Comparison of ENCODE assay signal across 19 mouse cellular contexts in the genomic region with DNA sequence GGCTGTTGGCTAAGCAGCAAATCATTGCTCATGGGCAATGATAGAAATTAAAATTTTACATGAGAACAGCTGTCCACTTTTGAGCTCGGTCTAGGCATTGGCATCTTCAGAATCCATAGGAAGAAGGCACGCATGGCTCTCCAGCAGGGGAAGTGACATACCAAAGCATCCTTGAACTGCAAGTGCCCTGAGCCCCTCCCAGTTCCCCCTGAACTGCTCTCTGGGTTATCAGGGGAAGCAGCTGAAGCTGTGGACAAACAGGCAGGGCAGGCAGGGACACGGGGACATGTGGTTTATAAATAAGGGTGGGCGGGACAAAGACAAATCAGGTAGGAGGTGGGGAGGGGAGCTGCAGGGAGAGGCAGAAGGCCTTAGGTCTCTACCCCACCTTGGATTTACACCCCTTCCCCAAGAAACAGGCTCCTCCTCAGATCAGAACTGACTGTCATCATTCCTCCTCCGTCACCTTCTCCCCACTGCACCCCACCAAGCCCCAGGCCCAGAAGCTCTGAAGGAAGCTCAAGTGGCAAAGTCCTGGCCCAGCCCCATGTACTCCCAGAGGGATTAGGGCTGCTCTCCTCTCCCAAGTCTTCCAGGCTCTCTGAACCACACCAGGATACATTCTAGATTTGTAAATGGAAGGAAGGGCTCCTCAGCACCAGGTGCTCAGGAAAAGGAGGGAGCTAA. TPM values are rescaled to one million over a fixed set of nuclear protein-coding genes. Genes with fewer than 3 reads are reported as not detected.
DNase-seq lines count a peak whose midpoint lies in the region; ATAC-seq lines count a peak whose summit lies in the region.
"Had no signal": no experiment of that assay in that cellular context is flagged by ENCODE, and none has a peak within 500 bp of the region (broad histone marks: within the 10 kb centered on the region; RNA-seq: fewer than 3 reads in every experiment).

No protein-coding gene starts in this region.

- no peak for ATAC-seq in megakaryocyte, adult 5-6 weeks (ENCODE audit: poor library complexity, severe bottlenecking)
- ATAC-seq: midbrain, embryonic 13.5 days had no signal

- H3K4me1 ChIP-seq in megakaryocyte, embryonic 14.5 days, result peaks cover 73% of the 10 kb centered on the region
- H3K4me1 ChIP-seq: limb, embryonic 13.5 days; midbrain, embryonic 13.5 days had no signal

- H3K4me3 ChIP-seq in megakaryocyte, embryonic 14.5 days (replicated peaks), result peak overlapping the region; percentile 62
- H3K4me3 ChIP-seq: erythroblast, embryonic 14.5 days; heart, embryonic 15.5 days; limb, embryonic 13.5 days; midbrain, embryonic 13.5 days had no signal

- H3K36me3 ChIP-seq in megakaryocyte, embryonic 14.5 days (replicated peaks; ENCODE audit: low read length), result no peaks in the 10 kb centered on the region
- H3K36me3 ChIP-seq: heart, embryonic 15.5 days; limb, embryonic 13.5 days; midbrain, embryonic 13.5 days had no signal

- DNase-seq in gastrocnemius, postnatal 10 days, result peak; percentile 5
- no peak for DNase-seq in gastrocnemius, adult 18-20 months (ENCODE audit: low spot score)
- peak; percentile 37 for DNase-seq in heart, postnatal 4 days
- peak; percentile 30 for DNase-seq in lung, postnatal 36 days
- no peak for DNase-seq in cerebellum, adult 9-10 months
- no peak for DNase-seq in urinary bladder, postnatal 14 days (ENCODE audit: low spot score)
- DNase-seq: adrenal gland, postnatal 10 days; cerebellum, adult 11-12 months; embryo, embryonic 11 days; kidney, postnatal 25 days had no signal

- H3K9me3 ChIP-seq in megakaryocyte, embryonic 14.5 days, result no peaks in the 10 kb centered on the region
- H3K9me3 ChIP-seq: heart, embryonic 15.5 days; limb, embryonic 13.5 days; midbrain, embryonic 13.5 days had no signal

- H3K27me3 ChIP-seq in megakaryocyte, embryonic 14.5 days (replicated peaks), result no peaks in the 10 kb centered on the region
- H3K27me3 ChIP-seq: heart, embryonic 15.5 days; limb, embryonic 13.5 days; midbrain, embryonic 13.5 days had no signal

RNA-seq across cellular contexts. Expression of gene Aqp1, which starts 19.9 kb away (rescaled TPM):
- 100 to 1,000 TPM; 127 to 167 TPM for total RNA-seq in gastrocnemius, postnatal 10 days (2021)
- total RNA-seq in gastrocnemius, adult 18-20 months (2021), result 100 to 1,000 TPM; 212 to 215 TPM
- 2.1 and 4.6 TPM in 2 replicates for polyA plus RNA-seq in megakaryocyte, embryonic 14.5 days (2012; ENCODE audit: insufficient read depth, low replicate concordance)
- 3.6 and 7.2 TPM in 2 replicates for total RNA-seq in megakaryocyte, adult 5-6 weeks (2015)
- total RNA-seq in megakaryocyte, adult 5-6 weeks (2017), result 5.4 and 14.4 TPM in 2 replicates
- total RNA-seq in heart, postnatal 4 days (2021), result 10 to 100 TPM; 87.4 to 98.8 TPM

RNA-seq across cellular contexts. Expression of gene Ghrhr, which starts 19.9 kb away (rescaled TPM):
- total RNA-seq in gastrocnemius, postnatal 10 days (2021), result not detected
- not detected for total RNA-seq in gastrocnemius, adult 18-20 months (2021)
- not detected in 2 replicates for polyA plus RNA-seq in megakaryocyte, embryonic 14.5 days (2012; ENCODE audit: insufficient read depth, low replicate concordance)
- total RNA-seq in megakaryocyte, adult 5-6 weeks (2015), result not detected in 2 replicates
- total RNA-seq in megakaryocyte, adult 5-6 weeks (2017), result not detected in 2 replicates
- not detected for total RNA-seq in heart, postnatal 4 days (2021)
- total RNA-seq: adrenal gland, postnatal 10 days; layer of hippocampus, postnatal 25 days had no signal
- polyA plus RNA-seq: erythroblast, embryonic 14.5 days; heart, embryonic 15.5 days; limb, embryonic 13.5 days; midbrain, embryonic 13.5 days; neural tube, embryonic 11.5 days; spleen, adult 2 months had no signal

Comparison
In these comparisons a context has a peak if more than half of its experiments do, and no peak if none do; other contexts are left out.
1. DNase-seq: peak in gastrocnemius, postnatal 10 days (single experiment), heart, postnatal 4 days (single experiment) and lung, postnatal 36 days (single experiment); none in gastrocnemius, adult 18-20 months (single experiment), cerebellum, adult 9-10 months (single experiment) and urinary bladder, postnatal 14 days (single experiment).
2. RNA of gene Aqp1, which starts 19.9 kb away (total RNA-seq): 212 to 215 TPM in gastrocnemius, adult 18-20 months, 127 to 167 TPM in gastrocnemius, postnatal 10 days and 87.4 to 98.8 TPM in heart, postnatal 4 days; 3.6 to 14.4 TPM in megakaryocyte, adult 5-6 weeks; every median in the first group is over 4 times any median in the second.